Mouse (Mus musculus): ENCODE measurements at regions not wholly inside any gene's neighbourhood (a gene's known extent, or its start where the extent isn't known, plus 50 kb on each side); places are given as distances from the start of the nearest gene placed in this dataset.

- Histone ChIP-seq H3K27ac (no peak overlapping the region), H3K4me3 (no peak overlapping the region)
- no peak for TF ChIP-seq CTCF (IDR thresholded peaks at IDR 0.05)
- intact Hi-C loops (cut with DNase I), result no loop called here
- no peak for DNase-seq
Observed at GRCm38 (mm10) chr13:63969907-63970306, 119.1 kb downstream of the Hsd17b3 start.

- no peak overlapping the region for H3K4me3 ChIP-seq
- no peak for TF ChIP-seq CTCF (IDR thresholded peaks at IDR 0.05)
- H3K27ac ChIP-seq, result no peak overlapping the region
- no peak for DNase-seq
- intact Hi-C loops (cut with DNase I), result no loop called here
Observed at GRCm38 (mm10) chr13:63968623-63969022, 120.4 kb downstream of the Hsd17b3 start.

- Histone ChIP-seq H3K4me3 (no peak overlapping the region), H3K27ac (no peak overlapping the region)
- TF ChIP-seq CTCF (IDR thresholded peaks at IDR 0.05), result no peak
- no peak for DNase-seq
- intact Hi-C loops (cut with DNase I), result no loop called here
Observed at GRCm38 (mm10) chr13:63957098-63957497, 131.9 kb downstream of the Hsd17b3 start.

GRCm38 (mm10) chr13:63954305-63954704 is 134.7 kb downstream of the Hsd17b3 start:
- intact Hi-C loops (cut with DNase I), result no loop called here
- DNase-seq, result no peak

GRCm38 (mm10) chr13:63951922-63952734 is 136.9 kb downstream of the Hsd17b3 start:
- Histone ChIP-seq H3K4me3 (no peak overlapping the region), H3K27ac (no peak overlapping the region)
- no peak for TF ChIP-seq CTCF (IDR thresholded peaks at IDR 0.05)
- DNase-seq, result no peak
- intact Hi-C loops (cut with DNase I), result no loop called here

More at GRCm38 (mm10) chr13:63954305-63954704, 134.7 kb downstream of the Hsd17b3 start:
- Histone ChIP-seq H3K4me3 (no peak overlapping the region), H3K27ac (no peak overlapping the region)
- TF ChIP-seq CTCF (IDR thresholded peaks at IDR 0.05), result no peak

GRCm38 (mm10) chr13:63951136-63951535 is 136.1 kb downstream of the Ercc6l2 start:
- intact Hi-C loops (cut with DNase I), result no loop called here
- Histone ChIP-seq H3K4me3 (no peak overlapping the region), H3K27ac (no peak overlapping the region)
- TF ChIP-seq CTCF (IDR thresholded peaks at IDR 0.05), result no peak
- DNase-seq, result no peak
